Mouse (Mus musculus) lung, embryonic 16.5 days (tissue): ENCODE data around the gene Msl3l2. TPM values are rescaled to one million over a fixed set of nuclear protein-coding genes. Genes with fewer than 3 reads are reported as not detected.

ENCODE experiments used
- ATAC-seq: fragments of 200-750 bp; cut with Nextera tagmentation; 2 replicates; pipeline ENCODE4 v1.8.0; 2017; ENCODE audit warnings: low read depth, mild to moderate bottlenecking, moderate library complexity
- H3K27ac ChIP-seq: fragments of 300-500 bp; sonication (generic); 2 replicates; pipeline ENCODE4 v1.5.1; 2014; ENCODE audit warnings: mild to moderate bottlenecking, control low read depth, low read length
- H3K27me3 ChIP-seq: fragments of 300-500 bp; sonication (generic); 2 replicates; pipeline ENCODE4 v1.6.1; 2014; ENCODE audit warnings: low read depth, low read length, mixed read lengths; ENCODE audit not compliant: control insufficient read depth, insufficient read depth
- H3K36me3 ChIP-seq: fragments of 300-500 bp; sonication (generic); 2 replicates; pipeline ENCODE4 v1.6.1; 2014; ENCODE audit warnings: low read length; ENCODE audit not compliant: control insufficient read depth, insufficient read depth
- H3K4me1 ChIP-seq: fragments of 300-500 bp; sonication (generic); replicated peaks from 2 replicates; pipeline ENCODE4 v1.6.1; 2014; ENCODE audit warnings: low read length, mixed read lengths; ENCODE audit not compliant: control insufficient read depth, insufficient read depth
- H3K4me2 ChIP-seq: fragments of 300-500 bp; sonication (generic); 2 replicates; pipeline ENCODE4 v1.6.1; 2014; ENCODE audit warnings: low read depth, low read length, control low read depth
- H3K4me3 ChIP-seq: fragments of 300-500 bp; sonication (generic); 2 replicates; pipeline ENCODE4 v1.5.1; 2014; ENCODE audit warnings: mild to moderate bottlenecking, low read length, control low read depth
- H3K9ac ChIP-seq: fragments of 300-500 bp; sonication (generic); 2 replicates; pipeline ENCODE4 v1.6.1; 2014; ENCODE audit warnings: low read length, control low read depth
- H3K9me3 ChIP-seq: fragments of 300-500 bp; sonication (generic); 2 replicates; pipeline ENCODE4 v1.6.1; 2016; ENCODE audit warnings: low read length; ENCODE audit not compliant: control insufficient read depth
- WGBS: fragments of 180-500 bp; shearing (Covaris S2); extraction: QIAGEN DNeasy Blood & Tissue Kit; methylation state at CpG from one replicate; pipeline ENCODE4 v1.1.7; 2014; 5-methylcytosine and 5-hydroxymethylcytosine counted together
- polyA plus RNA-seq: library from polyadenylated mRNA; unstranded; fragments of >200 nt; fragmentation: Nextera tagmentation; extraction: Ambion mirVana; gene quantifications from 2 replicates; pipeline ENCODE4 v1.2.1, GENCODE M21; 2015

Msl3l2 gene
- 4.9 and 5.4 TPM in 2 replicates for polyA plus RNA-seq

- Histone ChIP-seq H3K4me3 (peak within 1 kb of the TSS; percentile 47), H3K9ac (peak within 1 kb of the TSS; percentile 61), H3K9me3 (no peaks in the 10 kb centered on the region), H3K4me2 (peak within 1 kb of the TSS; percentile 51), H3K27ac (peak within 1 kb of the TSS; percentile 38; the same call in 1 of the 2 replicates), H3K27me3 (no peaks in the 10 kb centered on the region), H3K4me1 (no peaks in the 10 kb centered on the region), H3K36me3 (no peaks in the 10 kb centered on the region)
- peak; percentile 92 for ATAC-seq
- WGBS, result 25% methylated on average over 18 of the region's 18 CpGs
These were observed at the start of gene Msl3l2 for GRCm38 (mm10) chr10:56106333-56106995. Msl3l2 (plus strand) TSS chr10:56106917.

DNA sequence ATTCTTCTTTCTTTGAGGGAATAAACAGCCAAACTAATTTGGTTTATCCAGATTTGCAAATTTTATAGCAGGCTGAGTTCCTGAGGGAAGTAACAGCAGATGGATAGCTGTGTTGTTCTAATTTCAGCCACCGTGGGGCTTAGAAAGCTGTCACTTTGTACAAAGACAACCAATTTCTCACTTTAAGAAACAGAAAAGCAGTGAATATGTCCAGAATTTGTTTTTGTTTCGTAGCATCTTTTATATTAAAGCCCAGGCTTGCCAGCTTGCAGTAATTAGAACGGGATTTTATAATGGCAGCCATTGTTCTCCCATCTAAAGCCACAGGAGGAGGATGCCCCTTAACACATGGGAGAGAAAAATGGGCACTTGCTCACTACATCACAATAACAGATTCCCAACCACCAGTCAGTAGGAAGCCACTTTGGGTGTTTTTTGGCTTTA is 47.7 kb upstream of the Msl3l2 start:
- Histone ChIP-seq H3K4me1 (no peaks in the 10 kb centered on the region), H3K9ac (no peak overlapping the region), H3K9me3 (no peaks in the 10 kb centered on the region), H3K4me2 (no peak overlapping the region), H3K4me3 (no peak overlapping the region), H3K36me3 (no peaks in the 10 kb centered on the region), H3K27me3 (no peaks in the 10 kb centered on the region), H3K27ac (no peak overlapping the region)
- WGBS, result 73% methylated on average over 3 of the region's 3 CpGs
- no peak for ATAC-seq

GRCm38 (mm10) chr10:56061238-56061830 is 45.4 kb upstream of the Msl3l2 start:
- ATAC-seq, result no peak
- H3K9me3 ChIP-seq, result no peaks in the 10 kb centered on the region
- H3K27me3 ChIP-seq, result no peaks in the 10 kb centered on the region
- H3K4me2 ChIP-seq, result no peak overlapping the region
- no peak overlapping the region for H3K9ac ChIP-seq
- no peak overlapping the region for H3K4me3 ChIP-seq
- H3K36me3 ChIP-seq, result no peaks in the 10 kb centered on the region
- H3K27ac ChIP-seq, result no peak overlapping the region
- WGBS, result 92% methylated on average over 2 of the region's 2 CpGs
- no peaks in the 10 kb centered on the region for H3K4me1 ChIP-seq

- no peak for ATAC-seq
- H3K27ac ChIP-seq, result no peak overlapping the region
- H3K27me3 ChIP-seq, result no peaks in the 10 kb centered on the region
- H3K4me3 ChIP-seq, result no peak overlapping the region
- H3K36me3 ChIP-seq, result no peaks in the 10 kb centered on the region
- 81% methylated on average over 2 of the region's 2 CpGs for WGBS
- no peaks in the 10 kb centered on the region for H3K9me3 ChIP-seq
- H3K4me2 ChIP-seq, result no peak overlapping the region
- no peaks in the 10 kb centered on the region for H3K4me1 ChIP-seq
- H3K9ac ChIP-seq, result no peak overlapping the region
These were observed 44.0 kb upstream of the Msl3l2 start for GRCm38 (mm10) chr10:56062746-56063145.

- Histone ChIP-seq H3K4me1 (no peaks in the 10 kb centered on the region), H3K4me2 (no peak overlapping the region), H3K36me3 (no peaks in the 10 kb centered on the region), H3K9me3 (no peaks in the 10 kb centered on the region), H3K9ac (no peak overlapping the region), H3K4me3 (no peak overlapping the region), H3K27me3 (no peaks in the 10 kb centered on the region), H3K27ac (no peak overlapping the region)
- 70% methylated on average over 4 of the region's 4 CpGs for WGBS
- no peak for ATAC-seq
These were observed 17.0 kb upstream of the Msl3l2 start for GRCm38 (mm10) chr10:56089714-56090113.

GRCm38 (mm10) chr10:56094586-56094985 is 12.1 kb upstream of the Msl3l2 start:
- H3K4me2 ChIP-seq, result no peak overlapping the region
- no peak overlapping the region for H3K9ac ChIP-seq
- no peaks in the 10 kb centered on the region for H3K27me3 ChIP-seq
- no peaks in the 10 kb centered on the region for H3K36me3 ChIP-seq
- 88% methylated on average over 5 of the region's 5 CpGs for WGBS
- no peak for ATAC-seq
- H3K27ac ChIP-seq, result no peak overlapping the region
- H3K4me1 ChIP-seq, result no peaks in the 10 kb centered on the region
- H3K9me3 ChIP-seq, result no peaks in the 10 kb centered on the region
- H3K4me3 ChIP-seq, result no peak overlapping the region

GRCm38 (mm10) chr10:56096757-56097156 is 10.0 kb upstream of the Msl3l2 start:
- Histone ChIP-seq H3K36me3 (no peaks in the 10 kb centered on the region), H3K27ac (no peak overlapping the region), H3K4me2 (no peak overlapping the region), H3K9ac (no peak overlapping the region), H3K27me3 (no peaks in the 10 kb centered on the region), H3K4me3 (no peak overlapping the region), H3K9me3 (no peaks in the 10 kb centered on the region), H3K4me1 (no peaks in the 10 kb centered on the region)
- ATAC-seq, result no peak

DNA sequence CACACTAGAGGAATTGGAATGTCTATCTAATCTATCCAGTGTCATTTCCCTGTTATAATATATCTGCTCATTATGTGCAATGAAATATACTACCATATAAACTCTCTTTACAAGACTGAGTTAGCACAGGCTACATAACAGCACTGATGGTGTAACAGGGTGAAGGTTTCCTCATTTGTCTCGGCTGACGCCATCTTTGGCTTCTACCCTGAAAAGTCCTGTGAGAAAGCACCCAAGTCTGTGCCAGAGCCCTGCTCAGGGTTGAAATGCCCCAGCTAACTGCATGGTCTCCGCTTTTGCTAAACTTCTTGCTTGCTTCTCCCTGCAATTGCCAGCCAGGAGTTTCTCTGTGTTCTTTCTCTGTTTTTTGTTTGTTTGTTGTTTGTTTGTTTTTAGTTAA is 7.6 kb upstream of the Msl3l2 start:
- H3K36me3 ChIP-seq, result no peaks in the 10 kb centered on the region
- no peak for ATAC-seq
- no peaks in the 10 kb centered on the region for H3K27me3 ChIP-seq
- H3K9ac ChIP-seq, result no peak overlapping the region
- H3K4me1 ChIP-seq, result no peaks in the 10 kb centered on the region
- no peak overlapping the region for H3K4me2 ChIP-seq
- H3K27ac ChIP-seq, result peak overlapping the region; percentile 31; the same call in 1 of the 2 replicates
- no peaks in the 10 kb centered on the region for H3K9me3 ChIP-seq
- no peak overlapping the region for H3K4me3 ChIP-seq
- 72% methylated on average over 3 of the region's 3 CpGs for WGBS

- WGBS, result 50% methylated on average over 3 of the region's 3 CpGs
- Histone ChIP-seq H3K4me3 (no peak overlapping the region), H3K27me3 (no peaks in the 10 kb centered on the region), H3K9me3 (no peaks in the 10 kb centered on the region), H3K27ac (peak overlapping the region; percentile 78), H3K4me2 (no peak overlapping the region), H3K36me3 (no peaks in the 10 kb centered on the region), H3K9ac (no peak overlapping the region), H3K4me1 (no peaks in the 10 kb centered on the region)
- peak; percentile 97 for ATAC-seq
These were observed 6.9 kb upstream of the Msl3l2 start for GRCm38 (mm10) chr10:56099641-56100310.
